Mouse (Mus musculus) E14TG2a.4 (cell line): ENCODE data around the gene Tubgcp6.

Experiments used
- CTCF ChIP-seq: conservative IDR thresholded peaks from 2 replicates; pipeline ENCODE4 v1.5.1; 2014; ENCODE audit warnings: low read length
- NANOG ChIP-seq: IDR thresholded peaks from 2 replicates; pipeline ENCODE4 v1.6.1; 2014; ENCODE audit warnings: borderline replicate concordance, low read length, mixed read lengths
- POU5F1 ChIP-seq: IDR thresholded peaks from 2 replicates; pipeline ENCODE4 v1.6.1; 2014; ENCODE audit warnings: low read length, borderline replicate concordance

- no peak for TF ChIP-seq CTCF
- no peak for TF ChIP-seq POU5F1
- no peak for TF ChIP-seq NANOG
Measured at GRCm38 (mm10) chr15:89126622-89127021, 3.7 kb upstream of the Tubgcp6 start.
